Mouse (Mus musculus) limb, embryonic 13.5 days (tissue): ENCODE measurements at regions not wholly inside any gene's neighbourhood (a gene's known extent, or its start where the extent isn't known, plus 50 kb on each side); places are given as distances from the start of the nearest gene placed in this dataset.
"Not testable (repeated sequence)": the region's sequence is repeated elsewhere in the genome, so short reads cannot be mapped to it uniquely, and the experiment has no call there.

Experiments
- ATAC-seq: fragments of 200-750 bp; cut with Nextera tagmentation; 2 replicates; pipeline ENCODE4 v1.8.0; 2017; ENCODE audit warnings: low read depth, moderate number of reproducible peaks, moderate TSS enrichment; ENCODE audit not compliant: low FRiP score
- H3K27ac ChIP-seq: fragments of 300-500 bp; sonication (generic); 2 replicates; pipeline ENCODE4 v1.5.1; 2015; ENCODE audit warnings: inconsistent platforms, mild to moderate bottlenecking, moderate library complexity
- H3K27me3 ChIP-seq: fragments of 300-500 bp; sonication (generic); 2 replicates; pipeline ENCODE4 v1.6.1; 2015; ENCODE audit warnings: mild to moderate bottlenecking, inconsistent platforms
- H3K36me3 ChIP-seq: fragments of 300-500 bp; sonication (generic); 2 replicates; pipeline ENCODE4 v1.6.1; 2015; ENCODE audit warnings: inconsistent platforms, mild to moderate bottlenecking, moderate library complexity
- H3K4me1 ChIP-seq: fragments of 300-500 bp; sonication (generic); 2 replicates; pipeline ENCODE4 v1.6.1; 2015; ENCODE audit warnings: inconsistent platforms
- H3K4me2 ChIP-seq: fragments of 300-500 bp; sonication (generic); replicated peaks from 2 replicates; pipeline ENCODE4 v1.6.1; 2015; ENCODE audit warnings: inconsistent platforms, mild to moderate bottlenecking, moderate library complexity
- H3K4me3 ChIP-seq: fragments of 300-500 bp; sonication (generic); 2 replicates; pipeline ENCODE4 v1.5.1; 2015; ENCODE audit warnings: moderate library complexity, mild to moderate bottlenecking, inconsistent platforms
- H3K9ac ChIP-seq: fragments of 300-500 bp; sonication (generic); 2 replicates; pipeline ENCODE4 v1.6.1; 2015; ENCODE audit warnings: mild to moderate bottlenecking, inconsistent platforms
- H3K9me3 ChIP-seq: fragments of 300-500 bp; sonication (generic); 2 replicates; pipeline ENCODE4 v1.6.1; 2016; ENCODE audit warnings: inconsistent platforms
- WGBS: fragments of 180-500 bp; shearing (Covaris S2); methylation state at CpG from one replicate; pipeline ENCODE4 v1.1.7; 2015; 5-methylcytosine and 5-hydroxymethylcytosine counted together

DNA sequence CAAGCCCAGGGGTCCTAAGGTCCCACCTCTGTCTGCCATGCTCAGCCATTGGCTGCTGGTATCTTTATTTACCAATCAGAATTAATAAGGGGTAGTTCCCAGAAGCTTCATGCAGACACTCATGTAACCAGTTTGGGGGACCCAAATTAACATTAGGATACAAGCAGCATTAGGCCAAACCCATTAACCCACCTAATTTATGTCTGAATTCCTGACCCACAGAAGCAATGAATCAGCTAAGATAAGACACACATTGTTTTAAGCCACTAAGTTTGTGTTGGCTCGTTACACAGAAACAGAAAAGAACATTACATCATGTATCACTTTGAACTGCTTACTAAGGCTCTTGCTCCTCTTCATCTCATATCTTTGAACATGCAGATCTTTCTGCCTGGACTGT is 461.0 kb downstream of the Lmo7 start:
- no peak for ATAC-seq
- H3K4me1 ChIP-seq, result no peaks in the 10 kb centered on the region
- no peaks in the 10 kb centered on the region for H3K27me3 ChIP-seq
- H3K27ac ChIP-seq, result no peak overlapping the region
- H3K36me3 ChIP-seq, result no peaks in the 10 kb centered on the region
- no peak overlapping the region for H3K4me2 ChIP-seq
- WGBS, result 45% methylated on average over 1 of the region's 1 CpGs
- no peaks in the 10 kb centered on the region for H3K9me3 ChIP-seq
- H3K4me3 ChIP-seq, result no peak overlapping the region
- H3K9ac ChIP-seq, result no peak overlapping the region

DNA sequence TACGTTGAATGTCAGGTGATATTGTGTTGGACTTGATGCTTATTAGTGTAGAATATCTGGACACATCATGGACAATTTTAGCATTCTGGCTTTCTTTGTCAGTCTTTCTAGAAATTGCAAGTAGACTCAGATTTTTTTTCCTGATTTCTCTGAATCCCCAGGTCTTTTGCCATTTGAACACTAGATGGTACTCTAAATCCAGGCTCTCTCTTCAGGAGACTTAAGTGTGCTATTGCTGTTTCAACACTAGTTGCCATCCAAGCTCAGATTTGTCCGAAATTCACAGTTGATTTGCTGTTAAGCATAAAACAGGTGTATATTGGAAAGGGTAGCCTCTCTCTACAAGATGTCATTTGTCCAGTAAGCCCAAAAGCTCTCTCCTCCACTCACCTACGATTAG is 451.5 kb downstream of the Lmo7 start:
- H3K36me3 ChIP-seq, result no peaks in the 10 kb centered on the region
- H3K9ac ChIP-seq, result no peak overlapping the region
- WGBS, result 79% methylated on average over 3 of the region's 3 CpGs
- no peaks in the 10 kb centered on the region for H3K4me1 ChIP-seq
- no peaks in the 10 kb centered on the region for H3K9me3 ChIP-seq
- ATAC-seq, result no peak
- no peak overlapping the region for H3K27ac ChIP-seq
- H3K4me2 ChIP-seq, result no peak overlapping the region
- H3K4me3 ChIP-seq, result no peak overlapping the region
- H3K27me3 ChIP-seq, result no peaks in the 10 kb centered on the region

DNA sequence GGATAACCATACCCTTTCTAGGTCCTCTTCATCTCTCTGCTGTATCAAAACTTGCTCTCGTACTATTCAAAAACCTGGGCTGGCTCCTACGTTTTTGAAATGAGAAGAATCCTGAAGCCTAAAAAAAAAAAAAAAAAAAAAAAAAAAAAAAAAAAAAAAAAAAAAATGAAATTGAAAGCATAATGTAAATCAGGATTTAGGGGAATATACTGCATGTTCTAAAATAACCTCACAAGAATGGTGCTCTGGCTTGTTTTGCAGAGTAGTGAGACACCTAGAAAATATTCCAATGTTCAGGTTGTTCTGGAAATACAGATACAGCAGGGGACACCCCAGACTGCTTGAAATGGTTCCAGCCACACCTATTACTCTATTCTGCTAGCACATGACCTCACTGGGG is 442.0 kb downstream of the Lmo7 start:
- no peak for ATAC-seq
- H3K4me1 ChIP-seq, result no peaks in the 10 kb centered on the region
- no peak overlapping the region for H3K9ac ChIP-seq
- H3K9me3 ChIP-seq, result no peaks in the 10 kb centered on the region
- H3K27me3 ChIP-seq, result no peaks in the 10 kb centered on the region
- H3K27ac ChIP-seq, result no peak overlapping the region
- no peak overlapping the region for H3K4me2 ChIP-seq
- WGBS, result 79% methylated on average over 2 of the region's 2 CpGs
- no peaks in the 10 kb centered on the region for H3K36me3 ChIP-seq
- no peak overlapping the region for H3K4me3 ChIP-seq

DNA sequence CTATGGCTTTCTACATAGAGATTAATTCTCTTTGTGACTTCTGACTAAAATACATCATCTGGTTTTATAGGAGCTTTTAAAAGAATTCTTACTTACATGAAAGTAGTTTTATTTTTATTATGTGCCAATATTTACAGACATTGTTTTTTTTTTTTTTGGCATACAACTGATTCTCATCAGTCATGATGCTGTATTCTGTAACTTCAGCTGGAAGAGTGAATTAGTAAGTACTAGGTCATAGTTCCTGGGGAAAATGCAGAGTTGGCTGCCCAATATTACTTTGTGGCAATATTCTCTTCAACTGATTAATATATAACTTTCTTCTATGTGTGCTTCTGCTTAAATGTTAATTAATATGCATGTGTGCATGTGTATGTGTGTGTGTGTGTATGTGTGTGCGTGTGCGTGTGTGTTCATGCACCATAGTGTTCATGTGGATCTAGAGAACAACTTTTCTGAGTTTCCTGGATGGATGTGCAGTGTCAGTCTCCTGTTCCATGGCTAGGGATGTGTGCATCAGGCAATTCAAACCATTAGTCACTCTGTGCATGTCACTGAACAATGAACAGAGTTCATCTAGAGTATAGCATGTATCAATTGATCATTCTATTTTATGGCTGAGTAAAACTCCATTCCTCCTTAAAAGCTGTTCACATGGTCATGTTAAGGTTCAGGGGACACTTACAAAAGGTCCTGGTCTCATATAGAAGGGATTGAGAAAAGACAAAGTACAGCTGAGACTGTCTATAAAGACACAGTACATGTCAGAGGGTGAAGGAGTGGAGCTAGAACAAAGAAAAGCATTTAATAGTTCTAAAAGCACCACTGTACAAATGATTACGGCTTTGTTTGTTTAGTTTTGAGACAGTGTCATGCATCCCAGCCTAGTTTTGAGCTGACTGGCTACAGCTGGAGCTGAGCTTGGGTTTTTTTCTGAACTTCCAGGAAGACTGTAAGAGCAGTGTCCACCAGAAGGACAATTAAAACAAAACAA is 431.8 kb downstream of the Lmo7 start:
- H3K4me2 ChIP-seq, result no peak overlapping the region
- H3K9me3 ChIP-seq, result no peaks in the 10 kb centered on the region
- H3K9ac ChIP-seq, result no peak overlapping the region
- no peak overlapping the region for H3K27ac ChIP-seq
- no peak for ATAC-seq
- WGBS, result 89% methylated on average over 3 of the region's 3 CpGs
- H3K4me3 ChIP-seq, result no peak overlapping the region
- H3K36me3 ChIP-seq, result no peaks in the 10 kb centered on the region
- no peaks in the 10 kb centered on the region for H3K4me1 ChIP-seq
- no peaks in the 10 kb centered on the region for H3K27me3 ChIP-seq

DNA sequence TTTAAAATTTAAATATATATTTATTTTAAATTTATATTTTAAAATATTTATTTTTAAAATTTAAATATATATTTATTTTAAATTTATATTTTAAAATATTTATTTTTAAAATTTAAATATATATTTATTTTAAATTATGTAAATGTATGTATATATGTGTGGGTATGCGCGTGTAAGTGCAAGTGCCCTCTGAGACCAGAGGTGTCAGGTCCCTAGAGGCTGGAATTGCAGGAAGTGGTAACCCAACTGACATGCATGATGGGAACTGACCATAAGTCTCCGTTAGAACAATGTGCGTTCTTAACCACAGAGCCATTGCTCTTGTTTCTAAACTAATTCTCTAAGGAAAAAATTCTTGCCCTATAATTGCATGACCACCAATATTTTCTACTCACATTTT is 420.7 kb downstream of the Lmo7 start:
- H3K27ac ChIP-seq, ATAC-seq, H3K4me3 ChIP-seq, H3K4me1 ChIP-seq, H3K9me3 ChIP-seq, H3K9ac ChIP-seq, H3K4me2 ChIP-seq, H3K36me3 ChIP-seq, H3K27me3 ChIP-seq: not testable (repeated sequence)
- WGBS, result 95% methylated on average over 4 of the region's 4 CpGs

DNA sequence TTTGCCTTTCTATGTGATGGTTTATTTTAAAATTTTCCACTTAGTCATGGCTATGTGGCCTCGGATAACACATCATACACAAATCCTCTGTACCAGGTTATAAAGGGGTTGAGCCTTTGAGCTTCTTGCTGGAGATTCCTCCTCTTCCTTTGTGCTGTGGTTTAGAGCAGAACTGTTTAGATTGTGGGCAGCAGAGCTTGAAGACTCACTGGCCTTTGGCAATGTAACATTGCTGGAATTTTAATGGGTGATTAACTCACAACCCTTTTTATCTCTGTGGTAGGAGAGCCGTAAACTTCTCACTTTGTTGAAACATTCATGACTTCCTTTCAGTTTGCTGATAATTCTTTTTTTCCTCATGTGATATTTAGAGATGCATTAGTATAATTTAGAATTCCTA is 413.0 kb downstream of the Lmo7 start:
- Histone ChIP-seq H3K9ac (no peak overlapping the region), H3K4me2 (no peak overlapping the region), H3K36me3 (no peaks in the 10 kb centered on the region), H3K27ac (no peak overlapping the region), H3K9me3 (no peaks in the 10 kb centered on the region), H3K4me1 (no peaks in the 10 kb centered on the region), H3K27me3 (no peaks in the 10 kb centered on the region), H3K4me3 (no peak overlapping the region)
- no peak for ATAC-seq
- 41% methylated on average over 2 of the region's 2 CpGs for WGBS

DNA sequence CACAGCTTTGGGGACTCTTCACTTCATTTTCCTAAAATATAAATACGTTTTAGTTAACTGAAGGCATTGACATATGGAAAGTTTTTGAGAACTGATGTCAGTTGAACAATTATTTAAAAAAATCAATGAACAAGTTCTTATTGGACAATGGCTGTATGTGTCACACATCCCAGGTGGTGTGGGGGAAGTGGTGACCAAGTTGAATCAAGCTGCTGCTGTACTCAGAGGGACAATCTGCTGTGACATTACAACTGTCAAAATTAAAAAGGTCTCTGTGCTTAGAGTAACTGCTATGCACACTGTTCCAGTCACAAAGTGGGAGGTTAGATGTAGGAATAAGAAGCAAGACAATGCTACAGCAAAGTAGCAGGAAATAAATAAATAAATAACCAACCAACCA is 409.2 kb downstream of the Lmo7 start:
- no peak overlapping the region for H3K9ac ChIP-seq
- H3K4me2 ChIP-seq, result no peak overlapping the region
- H3K9me3 ChIP-seq, result no peaks in the 10 kb centered on the region
- H3K36me3 ChIP-seq, result no peaks in the 10 kb centered on the region
- no peak overlapping the region for H3K4me3 ChIP-seq
- no peaks in the 10 kb centered on the region for H3K4me1 ChIP-seq
- WGBS, result 88% methylated on average over 1 of the region's 1 CpGs
- no peak overlapping the region for H3K27ac ChIP-seq
- ATAC-seq, result no peak
- H3K27me3 ChIP-seq, result no peaks in the 10 kb centered on the region

DNA sequence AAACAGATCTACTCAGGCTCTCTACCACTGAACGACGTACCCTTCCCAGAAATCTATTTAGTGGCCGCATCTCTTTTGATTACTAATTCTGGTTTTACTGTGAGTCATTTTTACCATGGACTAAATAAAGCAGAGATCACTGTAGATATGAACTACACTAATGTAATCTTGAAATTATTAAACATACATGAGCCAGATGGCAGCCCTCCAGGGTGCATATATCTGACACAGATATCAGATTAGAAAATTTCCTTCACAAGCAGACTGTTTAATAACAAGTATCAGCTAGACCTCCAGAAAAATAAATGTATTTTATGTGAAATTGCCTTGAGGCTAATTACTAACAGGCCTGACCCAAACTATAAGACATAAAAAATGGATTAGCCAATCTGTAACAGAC is 388.4 kb downstream of the Lmo7 start:
- Histone ChIP-seq H3K9ac (no peak overlapping the region), H3K9me3 (no peaks in the 10 kb centered on the region)

DNA sequence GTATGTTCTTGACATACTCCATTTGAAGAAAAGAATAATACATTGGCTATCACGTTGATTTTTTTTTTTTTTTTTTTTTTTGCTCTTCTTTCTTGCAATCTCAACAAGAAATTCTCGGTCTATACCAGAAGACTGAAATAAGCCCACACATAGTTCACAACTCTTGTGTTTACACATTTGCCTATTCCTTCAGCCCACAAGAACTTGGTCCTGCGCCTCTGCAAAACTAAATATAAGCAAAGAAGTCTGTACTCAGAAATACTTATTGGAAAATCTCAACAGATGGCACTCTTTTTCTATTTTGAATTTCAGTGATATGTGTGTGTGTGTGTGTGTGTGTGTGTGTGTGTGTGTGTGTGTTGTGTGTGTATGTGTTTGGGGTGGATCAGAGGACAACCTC is 376.4 kb downstream of the Lmo7 start:
- Histone ChIP-seq H3K27me3 (no peaks in the 10 kb centered on the region), H3K4me2 (no peak overlapping the region), H3K36me3 (no peaks in the 10 kb centered on the region), H3K4me1 (no peaks in the 10 kb centered on the region), H3K4me3 (no peak overlapping the region), H3K27ac (no peak overlapping the region), H3K9me3 (no peaks in the 10 kb centered on the region), H3K9ac (no peak overlapping the region)
- WGBS, result 81% methylated on average over 3 of the region's 3 CpGs
- ATAC-seq, result no peak

More for the DNA sequence above, 388.4 kb downstream of the Lmo7 start:
- Histone ChIP-seq H3K4me3 (no peak overlapping the region), H3K27me3 (no peaks in the 10 kb centered on the region), H3K27ac (no peak overlapping the region), H3K4me1 (no peaks in the 10 kb centered on the region), H3K36me3 (no peaks in the 10 kb centered on the region), H3K4me2 (no peak overlapping the region)
- WGBS, result 62% methylated on average over 3 of the region's 3 CpGs
- ATAC-seq, result no peak

DNA sequence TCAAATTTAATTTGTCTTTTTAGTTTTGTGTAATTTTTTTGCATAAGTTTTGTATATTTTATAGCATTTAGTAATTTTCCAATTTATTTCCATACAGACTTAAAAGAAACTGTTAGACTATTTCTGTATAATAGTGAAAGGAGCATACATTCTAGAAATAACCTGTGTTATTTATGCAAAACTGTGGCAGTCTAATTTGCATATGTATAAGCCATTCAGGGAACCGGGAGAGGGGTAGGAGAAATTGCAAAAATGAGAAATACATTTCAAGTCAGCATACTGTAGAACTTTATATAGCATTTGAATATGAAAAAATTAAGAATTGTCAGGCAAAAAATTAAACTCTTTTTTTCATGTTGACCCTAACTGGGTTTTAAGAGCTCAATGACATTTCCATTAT is 364.3 kb downstream of the Lmo7 start:
- no peaks in the 10 kb centered on the region for H3K27me3 ChIP-seq
- no peak overlapping the region for H3K4me2 ChIP-seq
- no peaks in the 10 kb centered on the region for H3K4me1 ChIP-seq
- ATAC-seq, result no peak
- H3K9ac ChIP-seq, result no peak overlapping the region
- no peak overlapping the region for H3K4me3 ChIP-seq
- no peaks in the 10 kb centered on the region for H3K36me3 ChIP-seq
- no peaks in the 10 kb centered on the region for H3K9me3 ChIP-seq
- 87% methylated on average over 1 of the region's 1 CpGs for WGBS
- H3K27ac ChIP-seq, result no peak overlapping the region

DNA sequence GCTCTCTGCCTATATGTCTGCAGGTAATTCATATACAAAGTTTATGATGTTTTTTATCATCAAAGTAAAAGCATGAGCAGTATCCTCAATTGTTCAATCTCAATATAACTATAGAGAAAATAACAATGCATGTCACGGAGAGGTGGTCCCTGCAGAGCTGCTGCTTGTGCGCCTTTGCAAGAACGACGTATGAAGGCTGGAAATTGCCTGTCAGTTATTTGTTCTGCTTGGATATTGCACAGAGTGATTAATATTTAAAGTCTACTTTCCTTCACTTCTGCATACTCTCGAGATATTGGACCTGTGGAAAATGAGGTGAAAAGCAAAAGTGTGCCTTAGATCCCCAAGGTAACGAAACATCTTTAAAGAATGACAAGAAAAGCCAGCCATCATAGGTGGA is 362.8 kb downstream of the Lmo7 start:
- no peak overlapping the region for H3K9ac ChIP-seq
- 76% methylated on average over 6 of the region's 6 CpGs for whole genome bisulfite sequencing
- no peak for ATAC-seq

DNA sequence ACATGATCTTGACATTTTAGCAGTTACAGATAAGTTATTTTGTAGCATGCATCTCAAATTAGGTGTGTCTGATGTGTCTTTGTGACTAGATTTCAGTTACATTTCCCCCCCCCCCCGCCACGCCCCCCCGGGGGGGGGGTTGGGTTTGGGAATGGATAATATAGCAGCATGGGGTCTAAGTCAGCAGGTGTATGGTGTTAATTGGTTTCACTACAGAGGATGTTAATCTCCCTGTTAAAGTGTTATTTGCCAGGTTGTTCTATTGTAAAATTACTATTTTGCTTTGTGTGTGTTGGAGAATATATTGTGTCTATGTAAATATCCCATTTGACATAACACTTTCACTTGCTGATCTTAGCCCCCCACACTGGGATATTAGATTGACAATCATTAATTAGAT is 319.2 kb downstream of the Lmo7 start:
- no peaks in the 10 kb centered on the region for H3K9me3 ChIP-seq
- H3K9ac ChIP-seq, result no peak overlapping the region
- H3K4me3 ChIP-seq, result no peak overlapping the region
- no peak overlapping the region for H3K4me2 ChIP-seq
- no peaks in the 10 kb centered on the region for H3K4me1 ChIP-seq
- no peak for ATAC-seq
- H3K27ac ChIP-seq, result no peak overlapping the region
- H3K36me3 ChIP-seq, result no peaks in the 10 kb centered on the region
- 14% methylated on average over 3 of the region's 3 CpGs for WGBS
- no peaks in the 10 kb centered on the region for H3K27me3 ChIP-seq

More for the DNA sequence above, 362.8 kb downstream of the Lmo7 start:
- Histone ChIP-seq H3K36me3 (no peaks in the 10 kb centered on the region), H3K4me2 (no peak overlapping the region), H3K27ac (no peak overlapping the region), H3K9me3 (no peaks in the 10 kb centered on the region), H3K4me1 (no peaks in the 10 kb centered on the region), H3K4me3 (no peak overlapping the region), H3K27me3 (no peaks in the 10 kb centered on the region)

DNA sequence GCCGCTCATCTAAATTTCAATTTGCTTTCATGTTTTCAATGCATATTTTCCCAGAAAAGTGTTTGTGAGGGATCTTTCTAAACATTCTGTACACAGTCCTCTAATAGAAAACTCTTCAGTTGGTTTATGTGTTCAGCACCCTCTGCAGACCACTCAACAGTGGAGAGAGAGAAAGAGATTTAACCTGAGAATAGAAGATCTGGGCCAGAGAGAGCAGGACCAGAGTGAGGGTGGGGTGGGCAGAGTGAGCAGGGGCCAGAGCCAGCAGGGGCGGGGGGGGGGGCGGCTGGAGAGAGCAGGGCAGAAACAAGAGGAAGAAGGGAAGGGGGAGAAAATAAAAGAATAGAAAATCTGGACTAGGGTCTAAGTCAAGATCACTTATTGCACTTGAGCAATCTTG is 318.7 kb downstream of the Lmo7 start:
- H3K27ac ChIP-seq, result no peak overlapping the region
- no peak overlapping the region for H3K9ac ChIP-seq
- H3K4me2 ChIP-seq, result no peak overlapping the region
- WGBS, result 90% methylated on average over 1 of the region's 3 CpGs
- no peaks in the 10 kb centered on the region for H3K4me1 ChIP-seq
- no peak overlapping the region for H3K4me3 ChIP-seq
- H3K9me3 ChIP-seq, result no peaks in the 10 kb centered on the region
- H3K27me3 ChIP-seq, result no peaks in the 10 kb centered on the region
- no peak for ATAC-seq
- H3K36me3 ChIP-seq, result no peaks in the 10 kb centered on the region
